Mouse (Mus musculus) hindbrain, embryonic 12.5 days (tissue): ENCODE data around the gene Ryr3. TPM values are rescaled to one million over a fixed set of nuclear protein-coding genes. Genes with fewer than 3 reads are reported as not detected.

ENCODE experiments used
- ATAC-seq: fragments of 200-750 bp; cut with Nextera tagmentation; 2 replicates; pipeline ENCODE4 v1.8.0; 2017; ENCODE audit warnings: moderate TSS enrichment; ENCODE audit not compliant: low FRiP score
- H3K27ac ChIP-seq: fragments of 300-500 bp; sonication (generic); 2 replicates; pipeline ENCODE4 v1.5.1; 2016; ENCODE audit warnings: mild to moderate bottlenecking
- H3K27me3 ChIP-seq: fragments of 300-500 bp; sonication (generic); 2 replicates; pipeline ENCODE4 v1.6.1; 2016; ENCODE audit warnings: mild to moderate bottlenecking
- H3K36me3 ChIP-seq: fragments of 300-500 bp; sonication (generic); 2 replicates; pipeline ENCODE4 v1.6.1; 2016; ENCODE audit warnings: mild to moderate bottlenecking
- H3K4me1 ChIP-seq: fragments of 300-500 bp; sonication (generic); 2 replicates; pipeline ENCODE4 v1.6.1; 2016
- H3K4me2 ChIP-seq: fragments of 300-500 bp; sonication (generic); replicated peaks from 2 replicates; pipeline ENCODE4 v1.6.1; 2016; ENCODE audit warnings: mild to moderate bottlenecking
- H3K4me3 ChIP-seq: fragments of 300-500 bp; sonication (generic); 2 replicates; pipeline ENCODE4 v1.5.1; 2016; ENCODE audit warnings: mild to moderate bottlenecking
- H3K9ac ChIP-seq: fragments of 300-500 bp; sonication (generic); 2 replicates; pipeline ENCODE4 v1.6.1; 2016; ENCODE audit warnings: mild to moderate bottlenecking, moderate library complexity
- H3K9me3 ChIP-seq: fragments of 300-500 bp; sonication (generic); replicated peaks from 2 replicates; pipeline ENCODE4 v1.6.1; 2016; ENCODE audit warnings: mild to moderate bottlenecking
- WGBS: fragments of 180-500 bp; shearing (Covaris S2); methylation state at CpG from one replicate; pipeline ENCODE4 v1.1.7; 2016; 5-methylcytosine and 5-hydroxymethylcytosine counted together
- polyA plus RNA-seq: library from polyadenylated mRNA; unstranded; fragments of >200 nt; fragmentation: Nextera tagmentation; extraction: Ambion mirVana; gene quantifications from 2 replicates; pipeline ENCODE4 v1.2.1, GENCODE M21; 2016

Gene Ryr3
- polyA plus RNA-seq, 1 experiment from 2014 or later, result 1.1 TPM

DNA sequence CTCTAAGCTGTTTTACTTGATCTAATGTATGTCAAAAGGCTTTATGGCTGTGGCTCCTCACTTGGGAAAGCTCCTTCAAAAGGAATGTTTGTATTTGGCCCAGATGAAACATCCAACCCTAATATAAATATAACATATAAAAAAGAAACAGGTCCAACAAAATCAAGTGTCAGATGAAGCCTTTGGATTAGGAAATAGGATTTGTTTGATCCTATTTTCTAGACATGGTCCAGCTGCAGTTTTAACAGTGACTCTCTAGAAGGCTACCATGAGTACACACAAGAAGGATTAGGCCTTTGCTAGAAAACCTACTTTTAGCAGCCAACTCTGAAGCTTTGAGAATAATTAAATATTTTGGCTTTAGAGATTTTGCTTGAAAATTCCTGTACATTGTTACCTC is 38.8 kb downstream of the Ryr3 start:
- Histone ChIP-seq H3K9ac (no peak overlapping the region), H3K9me3 (no peaks in the 10 kb centered on the region), H3K27me3 (no peaks in the 10 kb centered on the region), H3K4me2 (no peak overlapping the region), H3K4me3 (no peak overlapping the region), H3K36me3 (no peaks in the 10 kb centered on the region), H3K4me1 (no peaks in the 10 kb centered on the region), H3K27ac (no peak overlapping the region)
- ATAC-seq, result no peak

GRCm38 (mm10) chr2:113176337-113176736 is 40.6 kb downstream of the Ryr3 start:
- no peak overlapping the region for H3K27ac ChIP-seq
- no peak overlapping the region for H3K4me3 ChIP-seq
- no peak overlapping the region for H3K4me2 ChIP-seq
- no peaks in the 10 kb centered on the region for H3K9me3 ChIP-seq
- no peaks in the 10 kb centered on the region for H3K36me3 ChIP-seq
- H3K4me1 ChIP-seq, result no peaks in the 10 kb centered on the region
- H3K9ac ChIP-seq, result no peak overlapping the region
- no peaks in the 10 kb centered on the region for H3K27me3 ChIP-seq
- no peak for ATAC-seq
- WGBS, result 66% methylated on average over 5 of the region's 5 CpGs

GRCm38 (mm10) chr2:113168096-113168495 is 48.8 kb downstream of the Ryr3 start:
- Histone ChIP-seq H3K36me3 (no peaks in the 10 kb centered on the region), H3K9me3 (no peaks in the 10 kb centered on the region), H3K4me1 (no peaks in the 10 kb centered on the region), H3K4me3 (no peak overlapping the region), H3K4me2 (no peak overlapping the region), H3K27me3 (no peaks in the 10 kb centered on the region), H3K27ac (no peak overlapping the region), H3K9ac (no peak overlapping the region)
- ATAC-seq, result no peak
- 93% methylated on average over 4 of the region's 4 CpGs for WGBS

DNA sequence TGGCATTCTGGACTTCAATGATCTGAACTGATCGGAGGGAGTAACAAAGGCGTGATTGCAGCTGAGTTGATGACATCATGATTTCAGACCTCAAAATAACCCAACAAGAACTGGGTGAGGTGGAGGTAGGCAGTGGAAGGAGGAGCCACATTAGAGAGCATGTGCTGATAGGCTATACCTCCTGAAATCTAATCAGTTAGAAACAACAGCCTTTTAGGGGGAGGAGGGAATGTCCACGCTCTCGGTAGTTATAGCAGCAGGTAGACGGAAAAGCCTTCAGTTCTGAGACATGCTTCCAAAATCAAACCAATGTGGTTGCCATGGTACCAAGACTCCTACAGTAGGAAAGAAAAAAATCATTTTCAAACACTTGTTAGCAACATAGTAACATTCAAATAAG is 55.4 kb downstream of the Ryr3 start:
- 80% methylated on average over 5 of the region's 5 CpGs for WGBS
- no peak overlapping the region for H3K9ac ChIP-seq
- H3K4me2 ChIP-seq, result no peak overlapping the region
- no peak overlapping the region for H3K4me3 ChIP-seq
- ATAC-seq, result no peak
- no peaks in the 10 kb centered on the region for H3K27me3 ChIP-seq
- H3K27ac ChIP-seq, result no peak overlapping the region
- H3K36me3 ChIP-seq, result no peaks in the 10 kb centered on the region
- no peaks in the 10 kb centered on the region for H3K4me1 ChIP-seq
- H3K9me3 ChIP-seq, result no peaks in the 10 kb centered on the region

DNA sequence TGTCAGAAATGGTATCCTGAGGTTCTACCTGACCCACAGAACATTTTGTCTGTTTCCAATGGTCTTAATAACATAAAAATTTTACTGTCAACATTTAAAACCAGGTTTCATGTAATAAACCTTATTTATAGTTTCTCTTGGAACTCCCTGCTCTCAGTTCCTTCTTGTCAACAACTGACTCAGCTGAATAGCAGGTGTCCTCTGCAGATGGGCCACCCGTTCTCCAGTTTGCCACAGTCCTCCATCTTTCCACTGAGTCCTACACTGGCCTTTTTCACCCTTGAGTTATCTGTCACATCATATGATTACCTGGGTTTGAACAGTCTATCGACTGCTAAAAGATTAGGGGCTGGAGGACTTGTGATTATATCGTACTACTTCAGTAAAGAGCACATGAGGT is 79.1 kb downstream of the Ryr3 start:
- Histone ChIP-seq H3K4me1 (no peaks in the 10 kb centered on the region), H3K4me3 (no peak overlapping the region), H3K4me2 (no peak overlapping the region), H3K36me3 (no peaks in the 10 kb centered on the region), H3K9me3 (no peaks in the 10 kb centered on the region), H3K27me3 (no peaks in the 10 kb centered on the region), H3K9ac (no peak overlapping the region), H3K27ac (no peak overlapping the region)
- ATAC-seq, result no peak
- WGBS, result 83% methylated on average over 3 of the region's 3 CpGs

- Histone ChIP-seq H3K9me3 (no peaks in the 10 kb centered on the region), H3K9ac (no peak overlapping the region), H3K4me1 (no peaks in the 10 kb centered on the region), H3K4me2 (no peak overlapping the region), H3K4me3 (no peak overlapping the region), H3K27me3 (no peaks in the 10 kb centered on the region), H3K36me3 (no peaks in the 10 kb centered on the region), H3K27ac (no peak overlapping the region)
- ATAC-seq, result no peak
- 75% methylated on average over 1 of the region's 1 CpGs for WGBS
Measured at GRCm38 (mm10) chr2:113123476-113123875, 93.4 kb downstream of the Ryr3 start.

DNA sequence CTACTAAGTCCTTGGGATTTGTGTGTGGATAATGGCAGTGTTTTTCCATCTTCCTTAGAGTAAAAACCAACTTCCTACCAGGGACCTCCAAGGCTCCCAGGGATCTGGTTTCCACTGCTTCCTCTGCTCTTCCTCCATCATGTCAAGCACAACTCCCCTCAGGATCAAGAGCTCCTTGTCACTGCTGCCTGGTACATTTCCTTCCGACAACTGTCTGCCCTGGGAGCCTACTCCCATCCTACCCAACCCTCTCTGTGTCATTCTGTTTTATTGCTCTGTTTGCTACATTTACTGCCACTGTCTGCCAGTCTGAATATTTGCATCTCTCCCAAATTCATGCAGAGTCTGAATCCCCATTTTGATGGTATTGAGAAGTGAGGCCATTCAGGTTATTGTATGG is 97.8 kb downstream of the Ryr3 start:
- WGBS, result 81% methylated on average over 1 of the region's 1 CpGs
- no peak for ATAC-seq
- H3K9ac ChIP-seq, result no peak overlapping the region

GRCm38 (mm10) chr2:113116788-113117187 is 100.1 kb downstream of the Ryr3 start:
- Histone ChIP-seq H3K4me3 (no peak overlapping the region), H3K9me3 (no peaks in the 10 kb centered on the region), H3K4me1 (no peaks in the 10 kb centered on the region), H3K27me3 (no peaks in the 10 kb centered on the region), H3K4me2 (no peak overlapping the region), H3K36me3 (no peaks in the 10 kb centered on the region), H3K27ac (no peak overlapping the region), H3K9ac (no peak overlapping the region)
- no peak for ATAC-seq
- 92% methylated on average over 2 of the region's 2 CpGs for WGBS

More for the DNA sequence above, 97.8 kb downstream of the Ryr3 start:
- Histone ChIP-seq H3K27ac (no peak overlapping the region), H3K4me1 (no peaks in the 10 kb centered on the region), H3K4me2 (no peak overlapping the region), H3K9me3 (no peaks in the 10 kb centered on the region), H3K4me3 (no peak overlapping the region), H3K27me3 (no peaks in the 10 kb centered on the region), H3K36me3 (no peaks in the 10 kb centered on the region)

GRCm38 (mm10) chr2:113115897-113116283 is 101.0 kb downstream of the Ryr3 start:
- ATAC-seq, result no peak
- WGBS, result 89% methylated on average over 4 of the region's 4 CpGs
- Histone ChIP-seq H3K9me3 (no peaks in the 10 kb centered on the region), H3K4me3 (no peak overlapping the region), H3K36me3 (no peaks in the 10 kb centered on the region), H3K27me3 (no peaks in the 10 kb centered on the region), H3K4me2 (no peak overlapping the region), H3K27ac (no peak overlapping the region), H3K9ac (no peak overlapping the region), H3K4me1 (no peaks in the 10 kb centered on the region)

GRCm38 (mm10) chr2:113115248-113115896 is 101.5 kb downstream of the Ryr3 start:
- Histone ChIP-seq H3K4me3 (no peak overlapping the region), H3K4me2 (no peak overlapping the region), H3K27me3 (no peaks in the 10 kb centered on the region), H3K27ac (no peak overlapping the region), H3K9ac (no peak overlapping the region), H3K4me1 (no peaks in the 10 kb centered on the region), H3K36me3 (no peaks in the 10 kb centered on the region), H3K9me3 (no peaks in the 10 kb centered on the region)
- WGBS, result 84% methylated on average over 4 of the region's 4 CpGs
- no peak for ATAC-seq

DNA sequence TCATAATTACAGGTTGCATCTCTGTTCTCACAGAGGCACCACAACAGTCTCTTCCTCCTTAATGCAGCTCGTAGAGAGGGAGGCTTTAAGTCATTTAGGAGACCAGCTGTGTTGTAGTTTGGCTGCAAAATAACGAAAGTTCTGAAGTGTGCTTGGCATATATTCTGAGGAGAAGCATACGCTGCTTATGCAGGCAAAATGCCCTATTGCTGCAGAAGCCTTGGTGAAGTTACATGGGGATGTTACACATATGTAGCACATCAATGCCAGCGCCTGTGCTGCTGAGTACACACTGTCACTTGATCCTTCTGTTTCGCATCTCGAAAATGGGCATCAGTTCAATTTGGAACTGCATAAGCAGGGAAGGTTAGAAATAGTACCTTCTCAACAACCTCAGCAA is 112.3 kb downstream of the Ryr3 start:
- H3K4me1 ChIP-seq, result no peaks in the 10 kb centered on the region
- no peak overlapping the region for H3K4me3 ChIP-seq
- WGBS, result 87% methylated on average over 6 of the region's 6 CpGs
- H3K27ac ChIP-seq, result no peak overlapping the region
- ATAC-seq, result no peak
- no peaks in the 10 kb centered on the region for H3K36me3 ChIP-seq
- H3K9ac ChIP-seq, result no peak overlapping the region
- no peaks in the 10 kb centered on the region for H3K9me3 ChIP-seq
- H3K4me2 ChIP-seq, result no peak overlapping the region
- H3K27me3 ChIP-seq, result no peaks in the 10 kb centered on the region

DNA sequence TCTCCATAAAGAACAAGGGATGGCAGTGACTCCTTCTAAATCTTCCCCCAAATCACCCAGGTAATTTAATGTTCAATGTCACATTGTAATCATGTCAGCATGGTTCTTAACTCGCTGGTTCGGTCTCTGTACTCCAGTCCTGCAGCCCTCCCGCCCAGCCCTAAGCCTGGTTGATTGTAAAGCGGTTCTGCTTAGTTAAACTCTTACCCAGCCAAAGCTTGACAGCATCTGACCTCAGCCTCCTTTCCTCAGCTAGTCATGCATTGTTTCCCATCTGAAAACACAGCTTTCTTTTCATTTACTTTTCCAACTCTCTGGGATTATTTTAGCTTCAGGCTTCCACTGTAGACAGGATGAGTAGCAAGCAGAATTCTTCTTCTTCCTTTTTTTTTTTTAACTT is 121.7 kb downstream of the Ryr3 start:
- ATAC-seq, result no peak
- Histone ChIP-seq H3K4me1 (no peaks in the 10 kb centered on the region), H3K4me3 (no peak overlapping the region), H3K36me3 (no peaks in the 10 kb centered on the region), H3K9me3 (no peaks in the 10 kb centered on the region), H3K9ac (no peak overlapping the region), H3K27ac (no peak overlapping the region), H3K4me2 (no peak overlapping the region), H3K27me3 (no peaks in the 10 kb centered on the region)
- WGBS, result 65% methylated on average over 4 of the region's 4 CpGs

DNA sequence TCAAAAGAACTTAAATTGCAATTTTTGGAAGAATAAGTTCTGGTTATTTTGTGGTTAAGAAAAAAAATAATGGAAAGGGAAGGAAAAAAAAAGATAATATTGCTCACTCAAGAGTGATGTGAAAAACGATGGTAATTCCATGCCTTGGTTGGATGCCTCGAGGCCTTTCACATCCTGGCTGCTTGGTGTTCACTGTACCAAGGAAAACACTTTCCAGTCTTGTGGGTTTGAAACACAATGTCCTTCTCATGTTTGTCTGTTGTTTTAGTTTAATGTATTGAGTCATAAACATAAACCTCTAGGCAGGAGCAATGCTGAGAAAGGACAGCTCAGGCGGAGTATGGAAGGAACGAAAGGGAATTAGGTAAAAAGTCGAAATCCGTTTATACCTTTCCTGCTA is 122.8 kb downstream of the Ryr3 start:
- Histone ChIP-seq H3K4me3 (no peak overlapping the region), H3K27me3 (no peaks in the 10 kb centered on the region), H3K9ac (no peak overlapping the region), H3K4me2 (no peak overlapping the region), H3K9me3 (no peaks in the 10 kb centered on the region), H3K4me1 (no peaks in the 10 kb centered on the region), H3K27ac (no peak overlapping the region), H3K36me3 (no peaks in the 10 kb centered on the region)
- no peak for ATAC-seq
- 87% methylated on average over 6 of the region's 6 CpGs for WGBS
